In the genomic region with DNA sequence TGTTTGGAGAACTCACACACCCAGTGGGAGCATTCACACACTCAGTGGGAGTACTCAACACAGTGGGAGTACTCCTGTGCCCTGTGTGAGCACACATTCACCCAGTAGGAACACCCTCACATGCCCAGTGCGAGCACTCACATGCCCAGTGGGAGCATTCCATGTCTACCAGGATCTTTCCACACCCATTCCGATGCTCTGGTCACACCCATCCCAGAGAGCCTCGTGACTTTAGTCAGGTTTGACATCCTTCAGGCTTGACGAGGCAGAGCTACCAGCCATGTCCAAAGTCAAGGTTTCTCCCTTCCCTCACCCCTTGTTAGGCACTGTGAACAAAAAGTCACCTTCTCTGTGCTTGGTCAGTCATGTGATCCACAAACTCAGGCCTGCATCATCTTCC, we compare ENCODE assay signal across 7 mouse cellular contexts. TPM values are rescaled to one million over a fixed set of nuclear protein-coding genes. Genes with fewer than 3 reads are reported as not detected.
DNase-seq lines count a peak whose midpoint lies in the region; ATAC-seq lines count a peak whose summit lies in the region.

No protein-coding gene starts in this region.

- H3K27ac ChIP-seq in neural tube, embryonic 11.5 days (ENCODE audit: low read depth, low read length): peak overlapping the region; percentile 54
- peak overlapping the region; percentile 76 for H3K27ac ChIP-seq in heart, embryonic 15.5 days
- H3K27ac ChIP-seq in limb, embryonic 10.5 days: peak overlapping the region; percentile 72

- 86% methylated on average over 4 of the region's 4 CpGs for WGBS in neural tube, embryonic 11.5 days
- 55% methylated on average over 4 of the region's 4 CpGs for WGBS in heart, embryonic 15.5 days
- WGBS in limb, embryonic 10.5 days: 84% methylated on average over 4 of the region's 4 CpGs

- peaks cover 9% of the 10 kb centered on the region; the same call in 1 of the 2 replicates for H3K4me1 ChIP-seq in neural tube, embryonic 11.5 days (ENCODE audit: control insufficient read depth, insufficient read depth, low read length)
- peaks cover 10% of the 10 kb centered on the region for H3K4me1 ChIP-seq in heart, embryonic 15.5 days (replicated peaks)
- peaks cover 24% of the 10 kb centered on the region for H3K4me1 ChIP-seq in limb, embryonic 10.5 days

- H3K4me3 ChIP-seq in neural tube, embryonic 11.5 days (ENCODE audit: low read depth, low read length): no peak overlapping the region
- no peak overlapping the region for H3K4me3 ChIP-seq in heart, embryonic 15.5 days
- no peak overlapping the region for H3K4me3 ChIP-seq in limb, embryonic 10.5 days

- no peak overlapping the region for H3K4me2 ChIP-seq in neural tube, embryonic 11.5 days (ENCODE audit: low read depth)
- H3K4me2 ChIP-seq in heart, embryonic 15.5 days: no peak overlapping the region; the same call in 1 of the 2 replicates

- intact Hi-C loops in left cerebral cortex, postnatal 25 days (cut with DNase I): no loop called here

- no peak for DNase-seq in neural tube, embryonic 11.5 days (ENCODE audit: low spot score)
- no peak for DNase-seq in neural tube, embryonic 10.5 days (ENCODE audit: extremely low spot score, low spot score)
- no peak for DNase-seq in limb, embryonic 10.5 days (ENCODE audit: low spot score)
- no peak for DNase-seq in ovary, postnatal 36 days (ENCODE audit: low spot score)
- no peak for DNase-seq in left cerebral cortex, postnatal 25 days (ENCODE audit: low spot score in 2 of 2)
- no peak for DNase-seq in adrenal gland, postnatal 10 days

- ATAC-seq in neural tube, embryonic 11.5 days (ENCODE audit: insufficient read depth, low FRiP score, low TSS enrichment): no peak
- no peak; the same call in 1 of the 2 replicates for ATAC-seq in heart, embryonic 15.5 days (replicated peaks; ENCODE audit: insufficient number of reproducible peaks, insufficient read depth, low FRiP score, low read depth)

- H3K9ac ChIP-seq in neural tube, embryonic 11.5 days (ENCODE audit: low read length): peak overlapping the region; percentile 20
- H3K9ac ChIP-seq in heart, embryonic 15.5 days: no peak overlapping the region

- H3K27me3 ChIP-seq in neural tube, embryonic 11.5 days (ENCODE audit: control insufficient read depth, insufficient read depth, low read length): no peaks in the 10 kb centered on the region
- no peaks in the 10 kb centered on the region for H3K27me3 ChIP-seq in heart, embryonic 15.5 days
- no peaks in the 10 kb centered on the region for H3K27me3 ChIP-seq in limb, embryonic 10.5 days (ENCODE audit: low read depth, poor library complexity, severe bottlenecking)

- H3K36me3 ChIP-seq in neural tube, embryonic 11.5 days (ENCODE audit: control insufficient read depth, insufficient read depth, low read length): no peaks in the 10 kb centered on the region; the same call in 1 of the 2 replicates
- peaks cover 15% of the 10 kb centered on the region for H3K36me3 ChIP-seq in heart, embryonic 15.5 days
- H3K36me3 ChIP-seq in limb, embryonic 10.5 days: peaks cover 18% of the 10 kb centered on the region

- no peaks in the 10 kb centered on the region for H3K9me3 ChIP-seq in neural tube, embryonic 11.5 days (ENCODE audit: control insufficient read depth, low read length)
- no peaks in the 10 kb centered on the region for H3K9me3 ChIP-seq in heart, embryonic 15.5 days (replicated peaks)
- H3K9me3 ChIP-seq in limb, embryonic 10.5 days (replicated peaks): no peaks in the 10 kb centered on the region

RNA-seq across cellular contexts. Expression of a gene that starts 15.4 kb away (rescaled TPM):
- 250 and 260 TPM in 2 replicates for polyA plus RNA-seq in neural tube, embryonic 11.5 days (2014; fragmentation: Nextera tagmentation; extraction: Ambion mirVana)
- 512 and 629 TPM in 2 replicates for polyA plus RNA-seq in heart, embryonic 15.5 days (2015; fragmentation: Nextera tagmentation; extraction: Ambion mirVana)
- 201 and 213 TPM in 2 replicates for polyA plus RNA-seq in limb, embryonic 10.5 days (2016; fragmentation: Nextera tagmentation; extraction: Ambion mirVana)
- total RNA-seq in left cerebral cortex, postnatal 25 days (2021): 100 to 1,000 TPM; 265 to 268 TPM
- total RNA-seq in adrenal gland, postnatal 10 days (2021): 100 to 1,000 TPM; 637 to 664 TPM

RNA-seq across cellular contexts. Expression of a gene that starts 15.6 kb away (rescaled TPM):
- 40.1 and 42.5 TPM in 2 replicates for polyA plus RNA-seq in neural tube, embryonic 11.5 days (2014; fragmentation: Nextera tagmentation; extraction: Ambion mirVana)
- polyA plus RNA-seq in heart, embryonic 15.5 days (2015; fragmentation: Nextera tagmentation; extraction: Ambion mirVana): 16.7 and 26.0 TPM in 2 replicates
- 69.5 and 73.2 TPM in 2 replicates for polyA plus RNA-seq in limb, embryonic 10.5 days (2016; fragmentation: Nextera tagmentation; extraction: Ambion mirVana)
- total RNA-seq in left cerebral cortex, postnatal 25 days (2021): 10 to 100 TPM; 25.4 to 25.6 TPM
- total RNA-seq in adrenal gland, postnatal 10 days (2021): 10 to 100 TPM; 22.9 to 28.0 TPM

RNA-seq across cellular contexts. Expression of a gene that starts 29.2 kb away (rescaled TPM):
- 46.4 and 52.4 TPM in 2 replicates for polyA plus RNA-seq in neural tube, embryonic 11.5 days (2014; fragmentation: Nextera tagmentation; extraction: Ambion mirVana)
- polyA plus RNA-seq in heart, embryonic 15.5 days (2015; fragmentation: Nextera tagmentation; extraction: Ambion mirVana): 14.0 and 19.9 TPM in 2 replicates
- 37.6 and 40.2 TPM in 2 replicates for polyA plus RNA-seq in limb, embryonic 10.5 days (2016; fragmentation: Nextera tagmentation; extraction: Ambion mirVana)
- 10 to 100 TPM; 14.7 to 20.0 TPM for total RNA-seq in left cerebral cortex, postnatal 25 days (2021)
- total RNA-seq in adrenal gland, postnatal 10 days (2021): 10 to 100 TPM; 15.4 to 21.8 TPM
